Mouse (Mus musculus): ENCODE data around the gene Unc5a.

- TF ChIP-seq ZC3H11A (IDR thresholded peaks at IDR 0.05; ENCODE audit: borderline replicate concordance, low read depth, low read length) (no peak), CHD2 (IDR thresholded peaks at IDR 0.05; ENCODE audit: low read depth, low read length) (no peak), HCFC1 (IDR thresholded peaks at IDR 0.05; ENCODE audit: borderline replicate concordance, insufficient read depth, low read length) (no peak)
Measured at GRCm38 (mm10) chr13:54955695-54956471, 6.7 kb downstream of the Unc5a start.
